1 mouse cellular context compared by ENCODE assay signal in the genomic region with DNA sequence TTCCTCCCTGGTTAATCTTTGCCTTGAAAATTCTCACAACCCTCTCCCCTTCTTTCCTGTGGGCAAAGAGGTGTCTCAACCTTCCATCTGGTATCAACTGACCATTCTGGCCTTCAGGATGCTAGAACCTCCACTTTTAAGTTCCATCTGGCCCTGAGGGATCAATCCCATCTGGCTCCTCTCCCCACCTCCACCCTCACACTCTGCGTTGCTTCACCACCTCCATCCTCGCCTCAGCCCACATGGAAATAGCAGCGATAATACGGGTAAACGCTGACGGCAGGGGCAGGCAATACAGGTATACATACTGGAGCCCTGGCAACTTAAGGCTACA.
TF ChIP-seq lines count a peak whose summit lies in the region.

No protein-coding gene starts in this region.

TF ChIP-seq in MEL, 35 proteins besides CTCF, POLR2A, EP300 and RAD21:
- TF ChIP-seq MAFK (IDR thresholded peaks at IDR 0.05; ENCODE audit: borderline replicate concordance, low read depth, low read length) (no peak), ETS1 (IDR thresholded peaks at IDR 0.05; ENCODE audit: low read depth, low read length) (no peak), GATA1 (IDR thresholded peaks at IDR 0.05; ENCODE audit: low read depth, low read length) (no peak), NRF1 (IDR thresholded peaks at IDR 0.05; ENCODE audit: insufficient read depth, low read depth, low read length, poor library complexity, severe bottlenecking) (no peak), E2F4 (IDR thresholded peaks at IDR 0.05; ENCODE audit: borderline replicate concordance, low read depth, low read length) (no peak), USF2 (IDR thresholded peaks at IDR 0.05; ENCODE audit: borderline replicate concordance in 1 of 2, insufficient read depth in 1 of 2, low read depth in 1 of 2, low read length in 2 of 2) (no peak), ZMIZ1 (IDR thresholded peaks at IDR 0.05; ENCODE audit: low read depth, low read length) (0 out of 2 replicates have a peak, but pooled peaks have one; percentile 4), JUND (IDR thresholded peaks at IDR 0.05; ENCODE audit: low read depth, low read length) (no peak), NELFE (IDR thresholded peaks at IDR 0.05; ENCODE audit: low read depth, low read length) (peak; percentile 18; the same call in 1 of the 2 replicates), KAT2A (conservative IDR thresholded peaks at IDR 0.05; ENCODE audit: low read depth, low read length) (no peak), TAL1 (IDR thresholded peaks at IDR 0.05; ENCODE audit: low read length) (no peak), TBP (IDR thresholded peaks at IDR 0.05; ENCODE audit: low read depth, low read length) (no peak), BHLHE40 (IDR thresholded peaks at IDR 0.05; ENCODE audit: borderline replicate concordance, low read depth, low read length) (no peak), ELF1 (IDR thresholded peaks at IDR 0.05; ENCODE audit: low read depth, low read length) (no peak)
TF ChIP-seq in MEL: peak in this region for 2.
